Mouse (Mus musculus): Measurements from ENCODE around the gene Gm20388. TPM values are rescaled to one million over a fixed set of nuclear protein-coding genes. Genes with fewer than 3 reads are reported as not detected.
A peak's percentile ranks its signal among the peaks of the same experiment; 100 is the strongest.

Gm20388 gene
- polyA plus RNA-seq, 1 experiment from 2014 or later, result 12.4 TPM

DNA sequence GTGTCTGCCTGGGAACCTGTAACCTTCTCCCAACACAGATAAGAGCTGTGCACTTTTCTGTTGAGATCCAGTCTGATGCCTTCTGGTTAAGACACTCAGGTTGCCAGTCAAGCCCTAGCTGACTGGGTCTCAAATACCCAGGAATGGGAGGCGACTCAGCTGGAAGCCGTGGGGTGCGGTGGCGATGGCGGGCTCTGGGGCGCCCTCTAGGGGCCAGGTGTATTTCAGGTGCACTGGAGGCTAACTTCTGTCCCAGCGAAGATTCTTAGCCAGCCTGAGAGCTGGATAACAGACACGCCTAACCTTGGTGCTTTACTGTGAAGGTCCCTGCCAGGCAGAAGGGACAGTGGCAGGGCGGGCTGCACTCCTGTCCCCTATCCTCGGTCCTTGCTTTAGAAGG is 976.6 kb downstream of the Gm20388 start:
- H3K9me3 ChIP-seq (ENCODE audit: control insufficient read depth, low read length), result no peaks in the 10 kb centered on the region
- H3K4me1 ChIP-seq (ENCODE audit: control insufficient read depth, insufficient read depth, low read depth, low read length), result peaks cover 7% of the 10 kb centered on the region; the same call in 1 of the 2 replicates
- WGBS, result 12% methylated on average over 10 of the region's 10 CpGs
- no peak overlapping the region for H3K27ac ChIP-seq (ENCODE audit: low read depth, low read length)
- no peak overlapping the region for H3K4me3 ChIP-seq (ENCODE audit: low read length)
- peaks cover 70% of the 10 kb centered on the region for H3K27me3 ChIP-seq (replicated peaks; ENCODE audit: control insufficient read depth, insufficient read depth, low read length)
- no peak for ATAC-seq
- no peak overlapping the region for H3K4me2 ChIP-seq (ENCODE audit: low read length)
- no peaks in the 10 kb centered on the region for H3K36me3 ChIP-seq (ENCODE audit: control insufficient read depth, insufficient read depth, low read length)
- H3K9ac ChIP-seq (ENCODE audit: low read depth, low read length), result no peak overlapping the region

DNA sequence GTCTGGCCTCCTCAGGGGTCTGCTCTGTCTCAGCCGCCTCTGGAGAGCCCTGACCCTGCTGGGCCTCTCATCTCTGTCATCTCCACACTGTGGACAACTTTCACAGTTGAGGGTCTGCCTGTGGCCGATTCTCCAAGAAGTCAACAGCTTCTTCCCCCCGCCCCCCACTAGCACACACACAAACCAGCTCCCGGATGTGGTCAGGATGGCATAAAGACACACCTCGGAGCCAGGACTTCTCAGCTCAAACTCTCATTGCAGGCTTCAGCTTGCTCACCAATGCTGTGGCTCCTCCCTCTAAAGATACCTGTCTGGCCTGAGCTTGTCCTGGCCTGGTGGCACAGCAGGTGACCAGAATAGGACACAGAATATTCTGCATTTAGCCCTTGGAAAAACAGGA is 977.4 kb downstream of the Gm20388 start:
- Histone ChIP-seq H3K4me2 (ENCODE audit: low read length) (no peak overlapping the region), H3K4me1 (ENCODE audit: control insufficient read depth, insufficient read depth, low read depth, low read length) (peaks cover 7% of the 10 kb centered on the region; the same call in 1 of the 2 replicates), H3K27me3 (replicated peaks; ENCODE audit: control insufficient read depth, insufficient read depth, low read length) (peaks cover 70% of the 10 kb centered on the region), H3K9me3 (ENCODE audit: control insufficient read depth, low read length) (no peaks in the 10 kb centered on the region), H3K27ac (ENCODE audit: low read depth, low read length) (no peak overlapping the region), H3K9ac (ENCODE audit: low read depth, low read length) (no peak overlapping the region), H3K4me3 (ENCODE audit: low read length) (no peak overlapping the region), H3K36me3 (ENCODE audit: control insufficient read depth, insufficient read depth, low read length) (no peaks in the 10 kb centered on the region)
- no peak for ATAC-seq
- 53% methylated on average over 5 of the region's 5 CpGs for WGBS

DNA sequence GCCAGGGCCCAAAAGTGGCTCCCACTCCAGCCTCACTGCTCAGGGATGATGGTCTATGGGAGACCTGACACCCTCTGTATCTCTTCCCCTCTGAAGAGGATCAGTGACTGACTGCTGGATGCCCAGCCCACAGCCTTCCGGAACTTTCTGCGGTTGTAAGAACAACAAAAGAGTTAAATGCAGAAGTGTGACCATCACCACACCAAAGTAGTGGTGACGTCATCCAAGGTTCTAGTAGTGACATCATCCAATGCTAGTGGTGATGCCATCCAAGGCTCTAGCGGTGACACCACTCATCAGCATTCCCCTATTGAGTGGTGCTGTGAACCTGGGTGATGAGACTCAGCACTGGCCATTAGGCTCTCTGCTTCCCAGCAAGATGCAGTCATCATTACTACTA is 978.5 kb downstream of the Gm20388 start:
- no peak overlapping the region for H3K27ac ChIP-seq (ENCODE audit: low read depth, low read length)
- WGBS, result 80% methylated on average over 4 of the region's 4 CpGs
- peaks cover 81% of the 10 kb centered on the region for H3K27me3 ChIP-seq (replicated peaks; ENCODE audit: control insufficient read depth, insufficient read depth, low read length)
- no peak for ATAC-seq
- H3K36me3 ChIP-seq (ENCODE audit: control insufficient read depth, insufficient read depth, low read length), result no peaks in the 10 kb centered on the region
- H3K9me3 ChIP-seq (ENCODE audit: control insufficient read depth, low read length), result no peaks in the 10 kb centered on the region
- no peak overlapping the region for H3K9ac ChIP-seq (ENCODE audit: low read depth, low read length)
- no peak overlapping the region for H3K4me3 ChIP-seq (ENCODE audit: low read length)
- H3K4me2 ChIP-seq (ENCODE audit: low read length), result no peak overlapping the region
- H3K4me1 ChIP-seq (ENCODE audit: control insufficient read depth, insufficient read depth, low read depth, low read length), result peaks cover 3% of the 10 kb centered on the region; the same call in 1 of the 2 replicates

DNA sequence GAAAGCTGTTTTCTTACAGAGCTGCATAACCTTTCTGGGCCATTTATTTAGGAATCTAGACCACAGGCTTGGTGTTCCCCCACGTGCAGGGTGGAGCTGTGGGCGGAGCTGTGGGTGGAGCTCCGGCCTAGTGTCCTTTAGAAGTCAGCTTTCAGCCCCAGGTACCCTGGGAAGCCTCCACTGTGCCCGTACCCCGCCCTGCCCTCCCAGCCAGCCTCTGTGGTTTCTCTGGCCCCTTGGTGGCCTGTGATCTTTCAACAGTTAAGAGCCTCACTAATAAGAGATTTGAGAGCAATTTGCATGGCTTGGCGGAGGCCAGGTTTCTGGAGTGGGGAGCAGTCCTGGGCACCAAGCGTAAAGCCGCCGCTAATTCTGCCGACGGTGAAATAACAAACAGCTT is 979.4 kb downstream of the Gm20388 start:
- Histone ChIP-seq H3K36me3 (ENCODE audit: control insufficient read depth, insufficient read depth, low read length) (no peaks in the 10 kb centered on the region), H3K9me3 (ENCODE audit: control insufficient read depth, low read length) (no peaks in the 10 kb centered on the region), H3K27ac (ENCODE audit: low read depth, low read length) (no peak overlapping the region), H3K4me3 (ENCODE audit: low read length) (no peak overlapping the region), H3K4me2 (ENCODE audit: low read length) (no peak overlapping the region), H3K9ac (ENCODE audit: low read depth, low read length) (no peak overlapping the region), H3K27me3 (replicated peaks; ENCODE audit: control insufficient read depth, insufficient read depth, low read length) (peaks cover 83% of the 10 kb centered on the region), H3K4me1 (ENCODE audit: control insufficient read depth, insufficient read depth, low read depth, low read length) (peaks cover 3% of the 10 kb centered on the region; the same call in 1 of the 2 replicates)
- WGBS, result 3% methylated on average over 11 of the region's 11 CpGs
- no peak for ATAC-seq

DNA sequence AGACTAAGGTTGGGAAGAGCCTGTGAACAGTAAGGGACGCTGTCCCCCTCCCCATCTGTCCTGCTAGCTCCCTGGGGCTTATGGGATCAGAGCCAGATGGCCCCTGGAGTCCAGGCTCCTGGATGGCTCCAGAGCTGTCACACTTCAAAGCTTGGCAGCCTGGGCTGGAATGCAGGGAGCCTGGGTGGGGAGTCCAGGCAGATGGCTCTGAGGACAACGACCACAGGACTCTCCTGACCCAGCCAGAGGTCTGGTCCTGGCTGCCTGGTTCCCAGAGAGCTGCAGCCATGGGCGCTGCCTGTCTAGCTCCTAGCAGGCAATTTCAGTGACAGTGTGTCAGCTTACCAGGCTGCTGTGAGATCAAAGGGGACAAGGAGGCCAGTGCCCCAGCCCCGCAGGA is 984.4 kb downstream of the Gm20388 start:
- no peak overlapping the region for H3K4me3 ChIP-seq (ENCODE audit: low read length)
- H3K27me3 ChIP-seq (replicated peaks; ENCODE audit: control insufficient read depth, insufficient read depth, low read length), result peaks cover 45% of the 10 kb centered on the region
- no peak overlapping the region for H3K4me2 ChIP-seq (ENCODE audit: low read length)
- H3K9ac ChIP-seq (ENCODE audit: low read depth, low read length), result no peak overlapping the region
- no peaks in the 10 kb centered on the region for H3K36me3 ChIP-seq (ENCODE audit: control insufficient read depth, insufficient read depth, low read length)
- no peaks in the 10 kb centered on the region for H3K9me3 ChIP-seq (ENCODE audit: control insufficient read depth, low read length)
- peaks cover 8% of the 10 kb centered on the region for H3K4me1 ChIP-seq (ENCODE audit: control insufficient read depth, insufficient read depth, low read depth, low read length)
- ATAC-seq, result no peak
- H3K27ac ChIP-seq (ENCODE audit: low read depth, low read length), result no peak overlapping the region
- 0% methylated on average over 4 of the region's 4 CpGs for WGBS

DNA sequence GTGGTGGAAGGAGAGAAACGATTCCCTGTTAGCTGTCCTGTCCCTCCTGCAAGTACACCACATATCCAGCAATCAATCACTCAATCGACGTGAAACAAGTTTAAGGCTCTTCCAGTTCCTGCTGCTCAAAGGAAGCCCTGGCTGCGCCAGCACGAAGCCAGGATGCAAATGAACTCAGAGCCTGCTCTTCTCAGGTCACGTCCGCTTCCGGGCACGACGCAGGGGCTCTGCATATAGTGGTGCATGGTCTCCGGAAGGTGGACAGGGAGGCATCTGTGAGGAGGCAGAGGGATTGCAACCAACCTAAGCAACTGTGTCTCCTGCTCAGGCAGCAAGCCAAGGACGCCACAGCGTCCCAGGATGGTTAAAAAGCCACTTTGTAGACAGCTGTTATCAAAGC is 985.0 kb downstream of the Gm20388 start:
- no peaks in the 10 kb centered on the region for H3K9me3 ChIP-seq (ENCODE audit: control insufficient read depth, low read length)
- peak overlapping the region; percentile 45 for H3K4me2 ChIP-seq (ENCODE audit: low read length)
- peaks cover 42% of the 10 kb centered on the region for H3K27me3 ChIP-seq (replicated peaks; ENCODE audit: control insufficient read depth, insufficient read depth, low read length)
- no peak for ATAC-seq
- no peaks in the 10 kb centered on the region for H3K36me3 ChIP-seq (ENCODE audit: control insufficient read depth, insufficient read depth, low read length)
- no peak overlapping the region; the same call in 1 of the 2 replicates for H3K4me3 ChIP-seq (ENCODE audit: low read length)
- H3K9ac ChIP-seq (ENCODE audit: low read depth, low read length), result no peak overlapping the region; the same call in 1 of the 2 replicates
- no peak overlapping the region for H3K27ac ChIP-seq (ENCODE audit: low read depth, low read length)
- under 1% methylated on average over 13 of the region's 13 CpGs for WGBS
- peaks cover 6% of the 10 kb centered on the region for H3K4me1 ChIP-seq (ENCODE audit: control insufficient read depth, insufficient read depth, low read depth, low read length)

DNA sequence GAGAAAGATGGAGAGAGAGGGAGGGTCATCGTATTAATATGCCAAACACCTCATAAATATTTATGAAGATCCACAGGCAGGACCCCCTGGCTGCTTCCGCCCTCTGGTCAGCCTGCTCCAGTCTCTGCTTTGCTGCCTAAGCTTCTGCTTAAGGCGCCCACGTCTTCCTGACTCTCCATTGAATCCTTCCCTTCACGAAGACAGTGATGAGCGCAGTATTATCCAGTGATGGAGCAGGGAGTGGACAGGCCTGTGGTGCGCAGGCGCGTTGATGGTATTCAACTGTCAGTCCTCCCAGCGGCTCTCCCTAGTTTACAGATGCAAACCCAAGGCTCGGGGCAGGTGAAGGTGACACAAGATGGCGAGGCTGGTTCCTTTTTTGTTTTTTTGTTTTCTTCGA is 985.6 kb downstream of the Gm20388 start:
- Histone ChIP-seq H3K4me1 (ENCODE audit: control insufficient read depth, insufficient read depth, low read depth, low read length) (peaks cover 6% of the 10 kb centered on the region), H3K27me3 (replicated peaks; ENCODE audit: control insufficient read depth, insufficient read depth, low read length) (peaks cover 39% of the 10 kb centered on the region), H3K4me3 (ENCODE audit: low read length) (peak overlapping the region; percentile 16; the same call in 1 of the 2 replicates), H3K9ac (ENCODE audit: low read depth, low read length) (peak overlapping the region; percentile 43; the same call in 1 of the 2 replicates), H3K9me3 (ENCODE audit: control insufficient read depth, low read length) (no peaks in the 10 kb centered on the region), H3K4me2 (ENCODE audit: low read length) (peak overlapping the region; percentile 45), H3K36me3 (ENCODE audit: control insufficient read depth, insufficient read depth, low read length) (no peaks in the 10 kb centered on the region), H3K27ac (ENCODE audit: low read depth, low read length) (no peak overlapping the region)
- ATAC-seq, result no peak
- 25% methylated on average over 13 of the region's 13 CpGs for WGBS

DNA sequence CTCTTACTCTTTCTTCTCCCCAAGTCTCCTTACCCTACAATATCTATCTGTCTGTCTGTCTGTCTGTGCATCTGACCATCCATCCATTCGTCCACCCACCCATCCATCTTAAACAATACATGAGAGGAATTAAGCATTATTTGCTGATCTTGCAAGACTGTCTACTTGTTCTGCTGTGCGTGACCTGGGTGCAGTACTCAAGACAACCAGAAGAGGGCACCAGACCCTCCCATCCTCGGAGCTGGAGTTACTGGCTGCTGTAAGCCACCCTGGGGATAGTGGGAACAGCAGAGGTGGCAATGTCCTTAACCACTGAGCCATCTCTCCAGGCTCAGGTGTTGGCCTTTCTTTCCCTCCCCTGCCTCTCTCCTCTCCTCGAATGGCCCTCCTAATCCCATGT is 987.4 kb downstream of the Gm20388 start:
- 55% methylated on average over 4 of the region's 4 CpGs for WGBS
- ATAC-seq, result no peak
- H3K9me3 ChIP-seq (ENCODE audit: control insufficient read depth, low read length), result no peaks in the 10 kb centered on the region

DNA sequence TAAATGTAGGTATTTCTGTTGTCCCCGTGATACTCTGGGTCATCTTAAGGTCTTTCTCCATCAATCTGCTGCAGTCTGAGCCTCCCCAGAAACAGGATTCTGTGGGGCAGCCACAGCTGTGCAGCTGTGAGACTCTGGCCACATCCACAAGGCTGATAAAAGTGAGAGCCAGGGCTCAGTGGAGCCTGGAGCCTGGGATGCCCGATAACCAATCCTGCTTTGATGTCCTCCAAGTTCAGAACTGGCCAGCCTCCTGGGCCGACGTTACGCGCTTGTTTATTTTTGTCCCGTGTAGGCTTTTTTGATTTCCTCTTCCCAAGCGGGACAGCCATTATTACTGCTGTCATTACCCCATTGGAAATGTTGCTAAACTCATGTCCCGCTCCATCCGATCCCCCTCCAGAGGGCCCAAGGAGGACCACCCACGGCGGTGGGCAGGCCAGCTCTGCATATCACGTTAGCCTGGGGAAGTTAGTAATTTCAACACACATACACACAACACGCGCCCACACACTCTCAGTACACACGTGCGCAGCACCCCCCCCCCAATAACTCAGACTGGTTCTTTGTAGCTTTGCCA is 988.3 kb downstream of the Gm20388 start:
- no peaks in the 10 kb centered on the region for H3K36me3 ChIP-seq (ENCODE audit: control insufficient read depth, insufficient read depth, low read length)
- no peak overlapping the region for H3K27ac ChIP-seq (ENCODE audit: low read depth, low read length)
- no peak for ATAC-seq
- H3K27me3 ChIP-seq (replicated peaks; ENCODE audit: control insufficient read depth, insufficient read depth, low read length), result peaks cover 19% of the 10 kb centered on the region
- WGBS, result 69% methylated on average over 17 of the region's 17 CpGs
- peaks cover 6% of the 10 kb centered on the region for H3K4me1 ChIP-seq (ENCODE audit: control insufficient read depth, insufficient read depth, low read depth, low read length)
- H3K4me3 ChIP-seq (ENCODE audit: low read length), result no peak overlapping the region
- no peaks in the 10 kb centered on the region for H3K9me3 ChIP-seq (ENCODE audit: control insufficient read depth, low read length)
- no peak overlapping the region for H3K9ac ChIP-seq (ENCODE audit: low read depth, low read length)
- no peak overlapping the region for H3K4me2 ChIP-seq (ENCODE audit: low read length)

More for the DNA sequence above, 987.4 kb downstream of the Gm20388 start:
- no peaks in the 10 kb centered on the region for H3K36me3 ChIP-seq (ENCODE audit: control insufficient read depth, insufficient read depth, low read length)
- H3K27ac ChIP-seq (ENCODE audit: low read depth, low read length), result no peak overlapping the region
- H3K4me1 ChIP-seq (ENCODE audit: control insufficient read depth, insufficient read depth, low read depth, low read length), result peaks cover 6% of the 10 kb centered on the region
- no peak overlapping the region for H3K4me3 ChIP-seq (ENCODE audit: low read length)
- H3K4me2 ChIP-seq (ENCODE audit: low read length), result no peak overlapping the region
- no peak overlapping the region for H3K9ac ChIP-seq (ENCODE audit: low read depth, low read length)
- H3K27me3 ChIP-seq (replicated peaks; ENCODE audit: control insufficient read depth, insufficient read depth, low read length), result peaks cover 27% of the 10 kb centered on the region
